Mouse (Mus musculus) erythroblast, embryonic 14.5 days (primary cell): ENCODE data around the gene Pbxip1.

Source experiments
- GATA1 ChIP-seq: IDR thresholded peaks from 2 replicates; pipeline ENCODE4 v1.6.1; 2012; ENCODE audit warnings: low read length, inconsistent platforms, mixed read lengths
- TAL1 ChIP-seq: IDR thresholded peaks from 3 replicates; pipeline ENCODE4 v1.6.1; 2012; ENCODE audit warnings: low read length, inconsistent platforms, mixed read lengths

DNA sequence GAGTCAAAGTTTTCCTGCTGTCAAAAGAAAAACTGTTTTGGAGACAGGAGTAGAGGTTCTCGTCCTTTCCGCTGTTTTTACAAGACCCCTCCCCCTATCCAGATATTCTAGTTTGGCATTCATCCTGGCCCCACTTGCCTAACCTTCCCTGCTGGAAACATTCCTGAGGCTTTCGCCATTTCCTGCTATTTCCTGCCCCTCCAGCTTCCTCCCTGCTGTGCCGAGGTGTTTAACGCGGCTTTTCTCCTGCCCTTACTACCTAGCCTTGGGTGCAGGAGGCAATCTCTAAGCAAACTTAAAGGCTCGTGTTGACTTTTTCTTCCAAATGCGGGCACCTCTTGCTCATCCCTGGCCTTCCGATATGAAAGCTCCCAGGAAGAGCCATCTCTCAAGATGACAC lies 16.9 kb upstream of the Pbxip1 start:
- TF ChIP-seq TAL1 (no peak), GATA1 (no peak)
